Mouse (Mus musculus): Measurements from ENCODE around the gene P2ry13.

Gene P2ry13

DNA sequence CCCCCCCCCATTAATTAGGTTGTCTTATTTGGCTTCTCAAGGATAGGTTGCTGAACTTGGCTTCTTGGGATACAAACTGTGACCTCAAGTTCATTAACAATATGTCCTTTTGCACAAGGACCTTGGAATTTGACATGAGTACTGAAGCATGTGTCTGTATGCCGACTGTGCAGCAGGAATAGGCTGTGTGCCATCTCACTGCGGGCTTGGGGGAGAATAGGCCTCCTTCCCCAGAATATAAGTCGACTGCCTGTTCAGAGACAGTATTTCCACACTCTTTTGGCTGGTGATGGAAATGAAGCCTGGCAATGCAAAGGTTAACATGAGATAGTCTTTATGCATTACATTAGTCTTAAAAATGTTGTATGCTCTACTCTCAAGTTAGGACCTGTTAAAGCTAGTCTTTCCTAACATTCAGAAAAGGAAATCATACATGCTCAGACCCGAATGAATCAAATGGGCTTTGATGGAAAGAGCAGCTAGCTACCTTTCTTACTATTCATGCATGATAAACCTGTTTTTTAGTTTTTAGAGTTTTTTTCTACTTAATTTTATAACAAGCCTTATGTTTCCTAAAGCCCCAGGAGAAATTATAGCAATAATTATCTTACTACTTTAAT lies 13.2 kb downstream of the P2ry13 start:
- no peak for DNase-seq (ENCODE audit: low spot score in 2 of 2)

DNA sequence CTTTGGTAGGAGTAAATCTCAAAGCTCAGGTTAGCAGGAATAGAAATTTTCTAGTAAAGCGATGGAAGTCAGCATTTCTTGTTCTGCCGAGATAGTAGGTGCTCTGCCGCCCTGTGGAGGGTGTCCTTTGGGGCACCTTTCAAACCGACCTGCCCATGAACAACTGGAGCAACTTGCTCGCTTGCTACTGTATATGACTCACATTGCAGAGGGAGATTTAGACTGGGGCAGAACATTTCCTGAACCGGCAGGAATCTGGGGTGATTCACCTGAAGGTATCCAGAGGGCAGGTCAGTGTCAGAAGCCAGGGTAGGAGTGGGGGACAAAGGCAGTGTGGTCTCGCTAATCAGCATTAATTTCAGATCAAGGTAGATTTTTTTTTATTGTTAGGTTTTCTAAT lies 15.7 kb downstream of the P2ry13 start, which contains the start of gene Gpr87:
Gene Gpr87 (minus strand): TSS at position 167 of the 400 bp plus-strand sequence.
- no peak for DNase-seq (ENCODE audit: low spot score in 2 of 2)

DNA sequence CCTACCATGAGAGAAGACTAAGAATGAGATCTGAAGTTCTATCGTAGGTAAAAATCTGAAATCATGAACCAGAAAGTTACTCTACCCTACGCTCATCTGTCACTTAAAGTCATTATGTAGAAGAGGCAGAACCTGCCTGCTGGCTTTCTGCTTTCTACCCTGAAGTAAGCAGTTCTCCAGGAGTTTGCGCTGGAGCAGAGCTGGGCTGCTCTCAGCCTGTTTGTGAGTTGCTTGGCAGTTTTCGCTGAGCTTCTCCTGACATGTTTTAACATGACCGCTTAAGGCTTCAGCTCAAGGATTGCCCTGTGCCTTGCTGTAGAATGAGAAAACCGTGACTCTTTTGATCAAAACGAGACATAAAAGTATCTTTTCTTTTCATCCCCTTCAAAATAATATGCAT lies 16.6 kb downstream of the P2ry13 start:
- no peak for DNase-seq (ENCODE audit: low spot score in 2 of 2)

DNA sequence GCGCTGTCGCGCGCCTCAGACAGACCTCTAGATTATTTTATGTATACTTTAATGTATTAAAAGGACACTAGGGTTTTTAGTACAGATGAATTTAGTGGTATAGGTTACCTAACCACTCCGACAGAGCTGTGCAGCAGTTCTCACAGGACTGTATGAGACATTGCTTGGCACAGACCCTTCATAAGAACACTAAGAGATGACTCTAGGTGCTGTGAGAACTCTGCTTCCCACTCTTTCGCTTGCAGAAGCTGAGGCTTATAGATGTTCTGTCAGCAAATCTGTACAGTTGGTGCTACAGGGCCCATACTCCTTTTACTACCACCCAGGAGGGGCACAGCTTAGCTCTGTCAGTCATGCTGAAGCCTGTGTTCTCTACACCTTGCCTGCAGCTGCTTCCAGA lies 19.0 kb downstream of the P2ry13 start:
- no peak for DNase-seq (ENCODE audit: low spot score in 2 of 2)

DNA sequence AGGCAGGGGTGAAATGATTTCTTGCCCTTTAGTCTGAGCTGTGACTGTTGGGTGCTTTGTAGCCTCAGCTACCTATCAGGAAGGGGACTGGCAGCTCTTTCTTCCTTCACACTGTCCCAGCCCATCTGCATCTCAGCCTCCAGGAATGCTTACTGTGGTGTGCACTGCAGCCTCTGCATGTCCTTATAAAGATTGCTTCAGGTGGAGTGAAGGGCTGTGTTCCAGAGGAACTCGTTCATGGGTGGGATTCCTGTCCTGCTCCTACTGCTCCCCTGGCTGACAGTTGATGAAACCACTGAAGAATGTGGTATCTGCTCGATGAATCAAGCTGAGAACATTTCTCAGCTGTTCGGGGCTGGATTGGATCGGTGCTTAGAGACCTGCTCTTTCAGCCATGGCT lies 23.3 kb downstream of the P2ry13 start:
- DNase-seq (ENCODE audit: low spot score in 2 of 2), result no peak

DNA sequence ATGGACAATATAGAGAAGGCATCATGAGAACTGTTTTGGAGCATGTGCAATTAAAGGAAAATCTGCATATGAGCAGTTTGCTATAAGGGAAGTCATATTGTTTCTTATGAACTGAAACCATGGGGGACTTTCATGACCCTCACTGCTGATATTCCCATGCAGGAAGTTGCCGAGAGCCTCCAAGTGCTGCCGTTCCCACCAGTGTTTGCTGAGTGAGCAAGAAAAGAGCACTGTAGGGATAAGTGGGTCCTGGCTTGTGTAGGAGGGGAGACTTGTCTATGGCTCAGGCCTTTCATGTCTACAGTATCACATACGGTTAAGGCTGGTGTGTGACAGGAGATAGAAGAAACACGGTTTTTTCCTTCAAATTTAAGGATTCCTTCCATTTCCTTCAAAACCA lies 25.0 kb downstream of the P2ry13 start:
- DNase-seq (ENCODE audit: low spot score in 2 of 2), result no peak

DNA sequence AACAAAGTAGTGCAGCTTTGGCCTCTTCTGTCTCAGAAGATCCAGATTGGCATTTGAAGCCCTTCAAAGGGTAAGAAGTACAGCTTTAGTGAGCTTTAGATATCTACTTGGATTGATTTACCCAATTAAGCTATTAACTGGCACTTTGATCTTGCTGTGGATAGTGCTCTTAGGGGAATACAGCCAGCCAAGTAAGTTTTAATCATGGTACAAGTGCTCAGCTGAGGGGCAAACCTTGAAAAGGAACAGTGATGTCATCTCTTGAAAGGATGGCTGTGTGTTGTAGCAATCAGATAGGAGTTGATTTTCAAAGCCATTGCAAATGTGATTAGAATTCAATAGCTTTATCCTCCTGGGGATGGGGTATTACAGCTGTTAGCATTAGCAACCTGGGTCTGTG lies 28.6 kb downstream of the P2ry13 start:
- no peak for DNase-seq (ENCODE audit: low spot score in 2 of 2)

DNA sequence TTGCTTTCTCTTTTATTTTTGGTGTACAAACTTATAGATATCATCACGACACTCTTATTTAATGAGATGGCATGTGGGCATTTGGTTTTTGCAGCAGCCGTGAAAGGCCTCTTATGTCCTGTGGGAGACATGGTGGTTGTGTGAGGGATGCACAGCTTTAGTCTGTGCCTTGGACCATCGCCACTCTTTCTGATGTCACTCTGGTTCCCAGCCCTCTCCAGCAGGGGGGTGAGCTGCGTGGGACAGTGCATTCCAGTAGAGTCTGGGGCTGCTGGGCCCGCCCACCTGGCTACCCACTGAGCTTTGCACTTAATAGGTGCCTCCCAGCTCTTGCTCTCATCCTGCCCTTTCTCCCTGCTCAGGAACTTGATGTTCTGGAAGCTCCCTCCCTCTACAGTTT lies 29.5 kb downstream of the P2ry13 start:
- no peak for DNase-seq (ENCODE audit: low spot score in 2 of 2)

DNA sequence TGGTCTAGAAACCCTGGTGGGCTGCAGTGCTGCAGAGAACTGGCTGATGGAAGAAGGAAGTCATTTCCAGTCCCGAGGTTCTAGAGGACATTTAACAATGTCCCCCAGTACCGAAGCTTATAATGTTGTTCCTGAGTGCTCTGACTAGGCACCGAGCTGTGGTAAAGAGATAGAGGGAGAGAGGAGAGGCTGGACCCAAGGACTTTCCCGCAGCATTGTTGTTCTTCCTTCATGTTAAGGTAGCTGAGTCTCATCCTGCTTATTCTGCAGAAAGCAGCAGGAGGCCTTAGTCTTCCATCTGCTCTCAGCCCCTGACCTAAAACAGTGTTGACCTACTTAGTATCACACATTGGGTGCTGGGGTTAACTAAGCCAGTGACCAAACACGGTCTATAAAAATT lies 33.8 kb downstream of the P2ry13 start:
- no peak for DNase-seq (ENCODE audit: low spot score in 2 of 2)

DNA sequence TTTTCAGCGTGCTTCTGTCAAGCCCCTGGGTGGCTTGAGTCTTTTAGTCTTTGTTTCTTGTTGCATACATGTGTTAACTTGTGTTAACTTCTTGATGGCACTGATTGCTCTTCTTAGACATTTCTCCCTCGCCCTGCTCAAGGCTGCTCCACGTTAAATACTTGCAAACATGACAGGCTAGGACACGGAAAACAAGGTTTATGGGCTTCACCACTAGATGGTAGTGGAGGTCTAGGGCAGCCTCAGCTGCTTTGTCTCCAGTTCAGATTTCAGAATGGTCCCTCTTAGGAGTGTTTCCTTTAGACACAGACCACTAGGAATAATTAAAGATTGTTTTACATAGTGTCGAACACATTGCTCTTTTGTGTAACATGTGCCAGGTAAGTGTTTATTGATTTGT lies 35.4 kb downstream of the P2ry13 start:
- DNase-seq (ENCODE audit: low spot score in 2 of 2), result no peak

DNA sequence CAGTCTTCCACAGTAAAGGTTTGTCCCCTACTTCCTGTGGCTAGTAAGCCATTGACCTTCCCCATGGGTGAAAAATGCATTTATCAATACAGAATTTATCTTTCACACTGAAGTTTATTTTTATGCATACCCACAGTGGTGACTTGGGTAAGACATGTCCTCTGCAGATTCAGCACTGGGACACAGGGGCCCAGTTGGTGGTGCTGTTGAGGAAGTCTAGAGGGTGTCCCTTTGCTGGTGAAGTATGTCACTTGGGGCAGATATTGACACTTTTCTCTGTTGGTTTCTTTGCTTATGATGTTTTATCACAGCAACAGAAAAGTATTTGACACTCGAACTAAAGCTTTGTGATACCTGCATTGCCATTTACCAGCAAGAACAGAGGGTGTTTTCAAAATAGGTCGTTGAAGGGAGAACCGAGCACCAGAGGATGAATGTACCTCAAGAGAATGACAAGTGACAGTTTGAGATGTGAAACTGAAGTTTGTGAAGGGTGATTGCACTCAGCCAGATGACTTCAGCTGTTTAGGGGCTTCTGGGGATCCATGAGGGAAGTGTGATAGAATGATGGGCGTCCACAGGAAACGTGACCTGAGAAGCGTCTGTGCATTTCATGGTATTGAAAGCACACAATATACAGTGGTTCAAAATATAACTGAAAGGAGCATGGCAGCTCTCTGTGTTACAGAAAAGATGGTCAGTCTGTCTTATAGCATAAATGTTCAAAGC lies 36.1 kb downstream of the P2ry13 start:
- no peak for DNase-seq (ENCODE audit: low spot score in 2 of 2)

DNA sequence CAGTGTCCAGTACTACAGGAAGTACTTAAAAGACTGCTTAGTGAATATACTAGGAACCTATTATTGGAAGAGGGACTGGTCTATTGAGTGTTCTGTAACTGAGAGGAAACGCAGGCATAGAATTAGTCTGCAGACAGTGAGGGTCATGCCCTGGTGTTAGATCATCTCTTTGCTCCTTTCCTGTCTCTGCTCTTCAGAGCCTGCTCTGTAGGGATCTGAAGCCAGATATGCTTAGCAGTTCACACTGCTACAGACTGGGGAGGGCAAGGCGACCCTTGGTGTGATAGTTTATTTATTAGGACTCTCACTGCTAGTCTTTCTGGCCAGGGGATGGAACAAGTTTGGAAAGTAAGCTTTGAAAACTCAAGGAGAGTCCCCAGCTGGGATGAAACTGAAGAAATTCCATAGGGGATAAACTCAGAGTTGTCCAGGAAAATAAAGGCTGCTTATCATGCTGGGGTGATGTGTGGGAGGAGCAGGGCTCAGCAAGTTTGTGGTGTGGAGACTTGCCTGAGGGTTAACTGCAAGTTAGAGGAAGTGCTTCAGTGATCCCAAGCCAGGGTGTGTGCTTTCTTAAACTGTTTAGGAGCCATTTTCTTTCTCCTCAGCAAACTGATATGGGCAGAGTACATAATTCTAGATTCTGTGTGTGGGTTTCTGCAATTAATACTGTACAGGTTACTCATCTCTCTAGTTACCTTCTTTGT lies 40.6 kb downstream of the P2ry13 start:
- no peak for DNase-seq (ENCODE audit: low spot score in 2 of 2)

DNA sequence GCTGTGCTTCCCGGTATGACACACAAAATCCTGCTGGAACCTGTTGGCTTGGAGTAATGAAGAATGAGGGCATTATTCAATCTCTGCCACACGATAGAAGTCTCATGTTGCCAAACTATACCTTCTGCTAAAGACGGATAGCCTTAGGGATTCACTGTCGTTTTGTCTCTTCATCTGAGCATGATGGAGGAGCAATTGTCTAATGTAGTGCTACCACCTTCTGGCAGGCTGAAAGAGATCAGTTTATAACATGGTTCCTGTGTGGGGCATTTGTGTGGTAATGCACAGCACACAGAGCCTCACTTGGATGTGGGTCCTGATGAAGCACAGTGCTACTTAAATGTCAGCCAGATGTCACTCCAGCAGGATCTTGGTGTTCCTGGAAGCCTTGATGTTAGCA lies 41.5 kb downstream of the P2ry13 start:
- no peak for DNase-seq (ENCODE audit: low spot score in 2 of 2)

DNA sequence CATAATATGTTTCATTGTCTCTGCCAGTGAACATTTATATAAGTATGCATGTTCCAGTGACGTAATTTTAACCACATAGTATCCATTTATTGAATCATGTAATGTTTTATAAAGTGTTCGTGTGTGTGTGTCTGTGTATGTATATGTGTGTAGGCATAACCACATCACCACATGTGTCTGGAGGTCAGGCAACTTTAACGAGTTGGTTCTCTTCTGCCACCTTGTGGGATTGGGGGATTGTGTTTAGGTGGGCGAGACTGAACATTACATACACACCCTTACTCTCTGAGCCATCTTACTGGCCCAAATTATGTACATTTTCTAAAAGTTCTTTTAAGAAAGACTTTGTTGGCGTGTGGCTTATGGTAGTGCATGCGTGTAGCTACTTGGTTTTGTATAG lies 42.2 kb downstream of the P2ry13 start:
- DNase-seq (ENCODE audit: low spot score in 2 of 2), result no peak

DNA sequence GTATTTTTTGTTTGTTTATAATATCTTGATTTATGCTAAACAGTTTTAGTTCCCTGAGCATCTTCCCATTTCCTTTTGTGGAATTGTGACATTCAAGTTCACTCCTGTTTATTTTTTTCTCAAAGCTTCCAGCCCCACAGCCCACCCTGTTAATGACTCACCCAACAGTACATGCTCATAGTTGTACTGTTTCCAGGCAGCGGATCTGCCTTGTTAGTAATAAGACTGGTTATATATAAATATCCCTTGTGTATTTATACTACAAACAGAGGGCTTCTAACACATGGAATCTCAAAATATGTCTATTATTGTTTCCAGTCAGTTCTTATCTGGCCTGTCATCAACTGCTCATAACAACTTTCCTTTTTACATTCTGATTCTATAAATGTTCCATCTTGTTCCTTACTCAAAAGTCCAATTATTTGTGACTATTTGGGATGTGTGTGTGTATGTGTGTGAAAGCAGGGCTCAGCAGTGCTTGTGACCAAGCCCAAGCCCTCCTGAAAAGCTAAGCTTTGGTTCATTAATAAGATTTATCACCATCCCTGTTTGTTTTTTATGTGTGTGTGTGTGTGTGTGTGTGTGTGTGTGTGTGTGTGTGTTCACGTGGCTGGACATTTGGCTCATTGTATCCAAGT lies 43.1 kb downstream of the P2ry13 start:
- no peak for DNase-seq (ENCODE audit: low spot score in 2 of 2)

DNA sequence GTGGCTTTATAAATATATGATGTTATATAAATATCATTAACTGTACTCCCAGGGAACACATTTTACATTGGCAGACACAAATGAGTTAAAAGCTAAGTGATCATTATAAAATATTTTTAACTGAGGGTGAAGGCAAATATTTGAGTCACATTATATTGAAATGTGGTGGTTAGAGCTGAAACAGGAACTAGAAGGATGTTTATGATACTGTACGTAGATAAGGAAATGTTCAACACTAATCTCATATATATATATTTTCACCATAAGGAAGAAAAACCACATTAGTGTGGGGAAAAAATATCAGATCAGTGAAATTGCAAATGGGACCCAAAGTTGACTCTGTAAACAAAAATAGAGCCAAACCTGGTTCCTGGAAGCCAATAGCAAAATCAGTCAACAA lies 50.2 kb downstream of the P2ry13 start:
- no peak for DNase-seq (ENCODE audit: low spot score in 2 of 2)
